Mouse (Mus musculus) E14TG2a.4 (cell line): ENCODE results near the gene Bclaf3.

Source experiments
- CTCF ChIP-seq: conservative IDR thresholded peaks from 2 replicates; pipeline ENCODE4 v1.5.1; 2014; ENCODE audit warnings: low read length
- NANOG ChIP-seq: IDR thresholded peaks from 2 replicates; pipeline ENCODE4 v1.6.1; 2014; ENCODE audit warnings: borderline replicate concordance, low read length, mixed read lengths

GRCm38 (mm10) chrX:159521780-159522179, 4.7 kb upstream of the Bclaf3 start:
- TF ChIP-seq CTCF (no peak), NANOG (no peak)
